Mouse (Mus musculus) CH12F3 (cell line): ENCODE data around the gene Fkbp1a.

Experiments
- in situ Hi-C: fragments of 300-500 bp; cut with MboI; formaldehyde crosslinking; loops from 2 replicates; pipeline ENCODE4 v1.14.3; 2020; ENCODE audit warnings: low sequenced_read_pairs

Fkbp1a gene

GRCm38 (mm10) chr2:151605437-151605987, 63.2 kb downstream of the Fkbp1a start:
- in situ Hi-C loops = no loop called here

GRCm38 (mm10) chr2:151608435-151608834, 66.2 kb downstream of the Fkbp1a start:
- in situ Hi-C loops = no loop called here

GRCm38 (mm10) chr2:151609974-151610373, 67.7 kb downstream of the Fkbp1a start:
- in situ Hi-C loops = no loop called here
